Mouse (Mus musculus): ENCODE results near the gene Tgfbr1. TPM values are rescaled to one million over a fixed set of nuclear protein-coding genes. Genes with fewer than 3 reads are reported as not detected.

Gene Tgfbr1
- total and polyA plus RNA-seq, 2 experiments from 2014 or later = 14.0 to 24.7 TPM

GRCm38 (mm10) chr4:47397951-47398687 is 45.1 kb downstream of the Tgfbr1 start:
- H3K9me3 ChIP-seq (ENCODE audit: low read length) = no peaks in the 10 kb centered on the region
- H3K4me3 ChIP-seq (ENCODE audit: low read length) = no peak overlapping the region
- H3K27me3 ChIP-seq (ENCODE audit: insufficient read depth, low read length) = no peaks in the 10 kb centered on the region
- ATAC-seq (no peak), DNase-seq (ENCODE audit: low spot score) (no peak)
- H3K4me1 ChIP-seq (ENCODE audit: insufficient read depth, low read length) = no peaks in the 10 kb centered on the region
- no peak overlapping the region for H3K27ac ChIP-seq
- H3K36me3 ChIP-seq (ENCODE audit: insufficient read depth, low read length) = peaks cover 4% of the 10 kb centered on the region; the same call in 1 of the 2 replicates
- no peak overlapping the region for H3K4me2 ChIP-seq (ENCODE audit: low read depth, low read length)
- WGBS = 91% methylated on average over 6 of the region's 6 CpGs
- no peak overlapping the region for H3K9ac ChIP-seq (replicated peaks; ENCODE audit: low read length)
- TF ChIP-seq CTCF (IDR thresholded peaks at IDR 0.05; ENCODE audit: low read depth) = no peak

GRCm38 (mm10) chr4:47399824-47400223 is 46.8 kb downstream of the Tgfbr1 start:
- no peak overlapping the region for H3K4me2 ChIP-seq (ENCODE audit: low read depth, low read length)
- H3K4me1 ChIP-seq (ENCODE audit: insufficient read depth, low read length) = no peaks in the 10 kb centered on the region
- no peaks in the 10 kb centered on the region for H3K9me3 ChIP-seq (ENCODE audit: low read length)
- peak; percentile 70 for DNase-seq (ENCODE audit: low spot score)
- no peak for ATAC-seq
- no peak overlapping the region for H3K4me3 ChIP-seq (ENCODE audit: low read length)
- no peak overlapping the region for H3K9ac ChIP-seq (replicated peaks; ENCODE audit: low read length)
- H3K27ac ChIP-seq = no peak overlapping the region
- no peaks in the 10 kb centered on the region for H3K27me3 ChIP-seq (ENCODE audit: insufficient read depth, low read length)
- TF ChIP-seq CTCF (IDR thresholded peaks at IDR 0.05; ENCODE audit: low read depth) = peak; percentile 94
- peaks cover 4% of the 10 kb centered on the region; the same call in 1 of the 2 replicates for H3K36me3 ChIP-seq (ENCODE audit: insufficient read depth, low read length)

GRCm38 (mm10) chr4:47400314-47400713 is 47.3 kb downstream of the Tgfbr1 start:
- H3K4me1 ChIP-seq (ENCODE audit: insufficient read depth, low read length) = no peaks in the 10 kb centered on the region
- peaks cover 4% of the 10 kb centered on the region; the same call in 1 of the 2 replicates for H3K36me3 ChIP-seq (ENCODE audit: insufficient read depth, low read length)
- WGBS = 83% methylated on average over 4 of the region's 4 CpGs
- TF ChIP-seq CTCF (IDR thresholded peaks at IDR 0.05; ENCODE audit: low read depth) = no peak
- no peaks in the 10 kb centered on the region for H3K27me3 ChIP-seq (ENCODE audit: insufficient read depth, low read length)
- H3K9ac ChIP-seq (replicated peaks; ENCODE audit: low read length) = no peak overlapping the region
- DNase-seq (ENCODE audit: low spot score) (no peak), ATAC-seq (no peak)
- no peak overlapping the region for H3K4me2 ChIP-seq (ENCODE audit: low read depth, low read length)
- no peaks in the 10 kb centered on the region for H3K9me3 ChIP-seq (ENCODE audit: low read length)
- no peak overlapping the region for H3K27ac ChIP-seq
- H3K4me3 ChIP-seq (ENCODE audit: low read length) = no peak overlapping the region

- no peak for ATAC-seq
- Histone ChIP-seq H3K27ac (no peak overlapping the region), H3K27me3 (ENCODE audit: insufficient read depth, low read length) (no peaks in the 10 kb centered on the region), H3K9ac (replicated peaks; ENCODE audit: low read length) (no peak overlapping the region), H3K36me3 (ENCODE audit: insufficient read depth, low read length) (peaks cover 4% of the 10 kb centered on the region; the same call in 1 of the 2 replicates), H3K9me3 (ENCODE audit: low read length) (no peaks in the 10 kb centered on the region), H3K4me1 (ENCODE audit: insufficient read depth, low read length) (no peaks in the 10 kb centered on the region), H3K4me2 (ENCODE audit: low read depth, low read length) (no peak overlapping the region), H3K4me3 (ENCODE audit: low read length) (no peak overlapping the region)
- no peak for TF ChIP-seq CTCF (IDR thresholded peaks at IDR 0.05; ENCODE audit: low read depth)
- DNase-seq (ENCODE audit: low spot score) = no peak
These were observed 49.2 kb downstream of the Tgfbr1 start for GRCm38 (mm10) chr4:47402200-47402599.

GRCm38 (mm10) chr4:47404536-47404935 is 51.5 kb downstream of the Tgfbr1 start:
- Histone ChIP-seq H3K9me3 (ENCODE audit: low read length) (no peaks in the 10 kb centered on the region), H3K36me3 (ENCODE audit: insufficient read depth, low read length) (no peaks in the 10 kb centered on the region; the same call in 1 of the 2 replicates), H3K4me2 (ENCODE audit: low read depth, low read length) (no peak overlapping the region), H3K4me1 (ENCODE audit: insufficient read depth, low read length) (no peaks in the 10 kb centered on the region), H3K9ac (replicated peaks; ENCODE audit: low read length) (no peak overlapping the region), H3K27me3 (ENCODE audit: insufficient read depth, low read length) (no peaks in the 10 kb centered on the region), H3K27ac (no peak overlapping the region), H3K4me3 (ENCODE audit: low read length) (no peak overlapping the region)
- ATAC-seq (no peak), DNase-seq (ENCODE audit: low spot score) (no peak)
- no peak for TF ChIP-seq CTCF (IDR thresholded peaks at IDR 0.05; ENCODE audit: low read depth)
- WGBS = 82% methylated on average over 2 of the region's 2 CpGs

GRCm38 (mm10) chr4:47407161-47407560 is 54.1 kb downstream of the Tgfbr1 start:
- TF ChIP-seq CTCF (IDR thresholded peaks at IDR 0.05; ENCODE audit: low read depth) = no peak
- 91% methylated on average over 2 of the region's 2 CpGs for WGBS

GRCm38 (mm10) chr4:47417871-47418270 is 64.8 kb downstream of the Tgfbr1 start:
- 70% methylated on average over 3 of the region's 3 CpGs for WGBS
- H3K4me3 ChIP-seq (ENCODE audit: low read length) = no peak overlapping the region

More at GRCm38 (mm10) chr4:47407161-47407560, 54.1 kb downstream of the Tgfbr1 start:
- no peak overlapping the region for H3K4me2 ChIP-seq (ENCODE audit: low read depth, low read length)
- DNase-seq (ENCODE audit: low spot score) = no peak
- no peak for ATAC-seq
- H3K36me3 ChIP-seq (ENCODE audit: insufficient read depth, low read length) = peaks cover 6% of the 10 kb centered on the region; the same call in 1 of the 2 replicates
- H3K9ac ChIP-seq (replicated peaks; ENCODE audit: low read length) = no peak overlapping the region
- no peaks in the 10 kb centered on the region for H3K4me1 ChIP-seq (ENCODE audit: insufficient read depth, low read length)
- no peak overlapping the region for H3K4me3 ChIP-seq (ENCODE audit: low read length)
- H3K27ac ChIP-seq = no peak overlapping the region
- H3K27me3 ChIP-seq (ENCODE audit: insufficient read depth, low read length) = no peaks in the 10 kb centered on the region
- no peaks in the 10 kb centered on the region for H3K9me3 ChIP-seq (ENCODE audit: low read length)

More at GRCm38 (mm10) chr4:47417871-47418270, 64.8 kb downstream of the Tgfbr1 start:
- Histone ChIP-seq H3K36me3 (ENCODE audit: insufficient read depth, low read length) (no peaks in the 10 kb centered on the region), H3K27me3 (ENCODE audit: insufficient read depth, low read length) (no peaks in the 10 kb centered on the region), H3K27ac (no peak overlapping the region), H3K4me2 (ENCODE audit: low read depth, low read length) (no peak overlapping the region), H3K9ac (replicated peaks; ENCODE audit: low read length) (no peak overlapping the region), H3K4me1 (ENCODE audit: insufficient read depth, low read length) (no peaks in the 10 kb centered on the region), H3K9me3 (ENCODE audit: low read length) (no peaks in the 10 kb centered on the region)
- DNase-seq (ENCODE audit: low spot score) (no peak), ATAC-seq (no peak)
- TF ChIP-seq CTCF (IDR thresholded peaks at IDR 0.05; ENCODE audit: low read depth) = no peak

Measured in hindbrain, postnatal 0 days (tissue).